Mouse (Mus musculus) ES-CJ7 (cell line): Measurements from ENCODE around the gene Tnfaip3.
A peak's percentile ranks its signal among the peaks of the same experiment; 100 is the strongest.

Experiments used
- DNase-seq: peaks from one replicate; pipeline ENCODE4 v3.0.0; 2011; ENCODE audit warnings: low read depth, low spot score

Gene Tnfaip3

GRCm38 (mm10) chr10:19016823-19017471 is 1.5 kb upstream of the Tnfaip3 start:
- no peak for DNase-seq

- DNase-seq: peak; percentile 59
Observed at GRCm38 (mm10) chr10:19014381-19015256, 838 bp downstream of the Tnfaip3 start.

- no peak for DNase-seq
Observed at GRCm38 (mm10) chr10:19013351-19013750, 2.1 kb downstream of the Tnfaip3 start.

- DNase-seq: no peak
Observed at GRCm38 (mm10) chr10:19012616-19013015, 2.8 kb downstream of the Tnfaip3 start.

- no peak for DNase-seq
Observed at GRCm38 (mm10) chr10:19011832-19012440, 3.5 kb downstream of the Tnfaip3 start.

- no peak for DNase-seq
Observed at GRCm38 (mm10) chr10:19010414-19010813, 5.0 kb downstream of the Tnfaip3 start.

- DNase-seq: peak; percentile 4
Observed at GRCm38 (mm10) chr10:19009186-19009672, 6.2 kb downstream of the Tnfaip3 start.

- no peak for DNase-seq
Observed at GRCm38 (mm10) chr10:19008607-19008940, 6.9 kb downstream of the Tnfaip3 start.

- no peak for DNase-seq
Observed at GRCm38 (mm10) chr10:19007897-19008606, 7.4 kb downstream of the Tnfaip3 start.

GRCm38 (mm10) chr10:19002091-19002785 is 13.2 kb downstream of the Tnfaip3 start:
- no peak for DNase-seq

GRCm38 (mm10) chr10:18999427-18999826 is 16.0 kb downstream of the Tnfaip3 start:
- DNase-seq: peak; percentile 54

GRCm38 (mm10) chr10:18996331-18996730 is 19.1 kb downstream of the Tnfaip3 start:
- DNase-seq: no peak

- DNase-seq: no peak
Observed at GRCm38 (mm10) chr10:18995465-18996261, 19.8 kb downstream of the Tnfaip3 start.

- no peak for DNase-seq
Observed at GRCm38 (mm10) chr10:18992971-18993370, 22.5 kb downstream of the Tnfaip3 start.

- DNase-seq: no peak
Observed at GRCm38 (mm10) chr10:18991057-18991456, 24.4 kb downstream of the Tnfaip3 start.

GRCm38 (mm10) chr10:18987907-18988199 is 27.6 kb downstream of the Tnfaip3 start:
- DNase-seq: no peak

GRCm38 (mm10) chr10:18987046-18987906 is 28.2 kb downstream of the Tnfaip3 start:
- no peak for DNase-seq

- no peak for DNase-seq
Observed at GRCm38 (mm10) chr10:18985516-18985915, 29.9 kb downstream of the Tnfaip3 start.

- DNase-seq: no peak
Observed at GRCm38 (mm10) chr10:18983514-18983913, 31.9 kb downstream of the Tnfaip3 start.

- no peak for DNase-seq
Observed at GRCm38 (mm10) chr10:18974486-18974885, 41.0 kb downstream of the Tnfaip3 start.
